Mouse (Mus musculus) lung, adult 2 months (tissue): ENCODE measurements at regions not wholly inside any gene's neighbourhood (a gene's known extent, or its start where the extent isn't known, plus 50 kb on each side); places are given as distances from the start of the nearest gene placed in this dataset.

Experiments
- CTCF ChIP-seq: fragments of 200-500 bp; IDR thresholded peaks from 2 replicates; pipeline ENCODE4 v1.5.1; 2011; ENCODE audit warnings: mild to moderate bottlenecking, low read length, control low read depth; ENCODE audit not compliant: insufficient read depth
- POLR2A ChIP-seq: fragments of 200-500 bp; IDR thresholded peaks from 2 replicates; pipeline ENCODE4 v1.6.1; 2011; ENCODE audit warnings: low read depth, mild to moderate bottlenecking, control low read depth, low read length, borderline replicate concordance; ENCODE audit errors: extremely low read depth

- TF ChIP-seq POLR2A (no peak), CTCF (peak; percentile 13; the same call in 1 of the 2 replicates)
Measured at GRCm38 (mm10) chr7:95489666-95490065, 681.4 kb upstream of the Tenm4 start.
